Mouse (Mus musculus) G1E (cell line): ENCODE data around the gene 1700061G19Rik.

ENCODE experiments used
- CTCF ChIP-seq: IDR thresholded peaks from 2 replicates; pipeline ENCODE4 v1.5.1; 2012; ENCODE audit warnings: low read depth, low read length, inconsistent platforms, mixed read lengths
- GATA1 ChIP-seq: IDR thresholded peaks from 2 replicates; pipeline ENCODE4 v1.6.1; 2012; ENCODE audit warnings: borderline replicate concordance, low read length, inconsistent platforms, mixed read lengths
- GATA2 ChIP-seq: IDR thresholded peaks from 2 replicates; pipeline ENCODE4 v1.6.1; 2012; ENCODE audit warnings: low read depth, low read length, inconsistent platforms, borderline replicate concordance
- POLR2AphosphoS5 ChIP-seq: IDR thresholded peaks from 2 replicates; pipeline ENCODE4 v1.6.1; 2012; ENCODE audit warnings: low read depth, low read length, inconsistent platforms; ENCODE audit not compliant: insufficient replicate concordance
- TAL1 ChIP-seq: conservative IDR thresholded peaks from 2 replicates; pipeline ENCODE4 v1.6.1; 2012; ENCODE audit warnings: low read depth, low read length, inconsistent platforms, mixed read lengths

DNA sequence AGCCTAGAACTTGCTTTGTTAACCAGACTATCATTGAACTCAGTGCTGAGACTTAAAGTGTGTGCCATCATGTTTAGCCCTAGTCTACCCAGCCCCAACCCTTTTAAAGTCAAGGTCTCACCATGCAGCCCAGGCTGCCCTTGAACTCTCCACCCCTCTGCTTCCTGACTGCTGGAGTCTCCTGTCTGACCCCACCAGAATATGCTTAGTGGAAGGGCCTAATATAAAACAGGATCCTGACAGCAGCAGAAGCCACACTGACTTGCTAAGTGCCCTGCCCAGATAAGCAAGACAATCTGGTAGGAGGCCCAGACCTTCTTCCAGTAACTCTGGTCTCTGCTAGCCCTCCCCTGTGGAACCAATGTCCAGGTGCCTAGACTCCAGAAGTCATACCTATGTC is 53.8 kb downstream of the 1700061G19Rik start:
- TF ChIP-seq CTCF (no peak), POLR2AphosphoS5 (no peak), GATA1 (no peak), TAL1 (no peak), GATA2 (no peak)
